Mouse (Mus musculus): ENCODE measurements around the gene Gstt2. TPM values are rescaled to one million over a fixed set of nuclear protein-coding genes. Genes with fewer than 3 reads are reported as not detected.
"Not testable (repeated sequence)": the region's sequence is repeated elsewhere in the genome, so short reads cannot be mapped to it uniquely, and the experiment has no call there.

Gstt2 gene
- polyA plus RNA-seq, 1 experiment, result 21.0 TPM

DNA sequence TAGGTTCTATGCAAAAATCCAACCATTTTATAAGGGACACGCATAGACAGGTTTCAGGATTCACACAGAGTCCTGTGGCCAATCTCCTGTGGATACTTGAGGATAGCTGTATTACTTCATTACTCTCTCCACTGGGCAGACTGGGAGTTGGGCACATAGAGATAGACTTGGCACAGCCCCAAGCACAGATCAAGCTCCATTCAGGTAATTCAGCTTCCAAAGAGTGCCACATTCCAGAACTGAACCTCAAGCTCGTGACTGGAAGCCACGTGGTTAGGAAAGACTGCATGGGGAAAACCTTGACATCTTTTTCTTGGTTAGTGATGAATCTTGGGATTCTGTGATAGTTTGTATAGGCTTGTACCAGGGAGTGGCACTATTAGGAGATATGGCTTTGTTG lies 41.6 kb upstream of the Gstt2 start:
- DNase-seq, result no peak
- Histone ChIP-seq H3K4me3 (replicated peaks; ENCODE audit: insufficient read depth, low read depth, low read length) (no peak overlapping the region), H3K27me3 (ENCODE audit: control insufficient read depth, insufficient read depth, low read length) (no peaks in the 10 kb centered on the region), H3K4me1 (ENCODE audit: control insufficient read depth, insufficient read depth, low read length) (peaks cover under 1% of the 10 kb centered on the region; the same call in 1 of the 2 replicates), H3K27ac (ENCODE audit: insufficient read depth, low read length) (no peak overlapping the region)
- TF ChIP-seq CTCF (IDR thresholded peaks at IDR 0.05; ENCODE audit: borderline replicate concordance, insufficient read depth, low read depth, low read length) (no peak), POLR2A (IDR thresholded peaks at IDR 0.05; ENCODE audit: borderline replicate concordance, insufficient read depth, low read length) (no peak)
- WGBS, result 41% methylated on average over 3 of the region's 3 CpGs

DNA sequence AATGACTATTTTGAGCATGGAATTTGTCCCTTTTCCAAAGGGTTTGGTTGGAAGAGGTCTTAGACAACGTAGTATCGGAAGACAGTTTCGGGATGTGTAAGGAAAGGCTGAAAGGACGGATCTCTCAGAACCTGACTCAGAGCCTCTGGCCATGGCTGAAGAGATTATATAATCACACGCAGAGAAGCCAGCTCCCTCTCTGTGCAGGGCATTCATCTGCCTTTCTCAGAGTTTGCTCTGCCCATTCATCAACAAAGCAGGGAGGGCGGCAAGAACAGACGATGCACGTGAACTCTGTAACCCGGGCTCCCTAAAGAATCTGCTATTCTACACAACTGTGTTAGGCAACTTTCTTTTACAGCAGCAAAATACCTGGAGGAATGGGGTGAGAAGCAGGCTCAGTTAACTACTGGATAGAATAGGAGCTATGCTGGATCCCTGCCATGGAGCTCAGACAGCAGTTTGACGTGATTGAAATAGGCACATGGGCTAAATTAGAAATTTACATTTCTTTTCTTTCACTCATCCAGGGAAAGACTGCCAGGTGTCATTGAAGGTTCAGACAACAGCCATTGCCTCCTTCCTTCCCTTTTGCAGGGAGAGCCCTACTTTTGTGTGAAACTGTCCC lies 36.4 kb upstream of the Gstt2 start:
- Histone ChIP-seq H3K27me3 (ENCODE audit: control insufficient read depth, insufficient read depth, low read length) (no peaks in the 10 kb centered on the region), H3K4me1 (ENCODE audit: control insufficient read depth, insufficient read depth, low read length) (peaks cover 9% of the 10 kb centered on the region; the same call in 1 of the 2 replicates), H3K27ac (ENCODE audit: insufficient read depth, low read length) (peak overlapping the region; percentile 81), H3K4me3 (replicated peaks; ENCODE audit: insufficient read depth, low read depth, low read length) (no peak overlapping the region)
- WGBS, result 3% methylated on average over 10 of the region's 10 CpGs
- no peak for TF ChIP-seq POLR2A (IDR thresholded peaks at IDR 0.05; ENCODE audit: borderline replicate concordance, insufficient read depth, low read length)
- TF ChIP-seq CTCF (IDR thresholded peaks at IDR 0.05; ENCODE audit: borderline replicate concordance, insufficient read depth, low read depth, low read length), result no peak
- peak; percentile 64 to 82 for DNase-seq

DNA sequence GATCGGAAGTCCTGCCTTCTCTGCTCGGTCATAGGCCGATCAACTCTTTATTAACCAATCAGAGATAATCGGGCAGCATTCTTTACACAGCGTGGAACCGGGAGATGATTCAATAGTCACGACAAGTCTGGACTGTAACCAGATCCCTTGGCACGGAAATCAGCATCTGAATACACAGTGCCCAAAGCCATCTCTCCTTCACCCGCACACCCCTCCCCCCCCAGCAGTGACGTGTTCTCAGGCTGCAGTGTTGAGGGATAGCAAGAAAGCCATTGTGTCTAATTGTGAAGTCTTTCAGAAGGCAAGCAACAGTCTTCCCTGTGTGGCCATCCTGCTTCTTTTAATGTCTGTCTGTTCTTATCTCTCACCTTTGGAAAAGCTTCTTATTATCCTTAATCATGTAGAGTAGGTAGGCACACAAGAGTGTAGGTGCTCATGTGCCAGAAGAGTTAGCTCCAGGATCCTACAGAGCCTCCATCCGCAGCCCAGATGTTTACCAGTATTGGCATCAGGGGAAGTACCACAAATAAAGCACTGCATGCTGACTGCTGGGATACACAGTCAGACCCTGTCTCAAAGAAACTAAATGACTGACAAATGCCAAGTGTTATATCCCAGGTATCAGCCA lies 35.8 kb upstream of the Gstt2 start:
- H3K27me3 ChIP-seq (ENCODE audit: control insufficient read depth, insufficient read depth, low read length), result no peaks in the 10 kb centered on the region
- TF ChIP-seq CTCF (IDR thresholded peaks at IDR 0.05; ENCODE audit: borderline replicate concordance, insufficient read depth, low read depth, low read length) (no peak), POLR2A (IDR thresholded peaks at IDR 0.05; ENCODE audit: borderline replicate concordance, insufficient read depth, low read length) (peak; percentile 22; the same call in 1 of the 2 replicates)

DNA sequence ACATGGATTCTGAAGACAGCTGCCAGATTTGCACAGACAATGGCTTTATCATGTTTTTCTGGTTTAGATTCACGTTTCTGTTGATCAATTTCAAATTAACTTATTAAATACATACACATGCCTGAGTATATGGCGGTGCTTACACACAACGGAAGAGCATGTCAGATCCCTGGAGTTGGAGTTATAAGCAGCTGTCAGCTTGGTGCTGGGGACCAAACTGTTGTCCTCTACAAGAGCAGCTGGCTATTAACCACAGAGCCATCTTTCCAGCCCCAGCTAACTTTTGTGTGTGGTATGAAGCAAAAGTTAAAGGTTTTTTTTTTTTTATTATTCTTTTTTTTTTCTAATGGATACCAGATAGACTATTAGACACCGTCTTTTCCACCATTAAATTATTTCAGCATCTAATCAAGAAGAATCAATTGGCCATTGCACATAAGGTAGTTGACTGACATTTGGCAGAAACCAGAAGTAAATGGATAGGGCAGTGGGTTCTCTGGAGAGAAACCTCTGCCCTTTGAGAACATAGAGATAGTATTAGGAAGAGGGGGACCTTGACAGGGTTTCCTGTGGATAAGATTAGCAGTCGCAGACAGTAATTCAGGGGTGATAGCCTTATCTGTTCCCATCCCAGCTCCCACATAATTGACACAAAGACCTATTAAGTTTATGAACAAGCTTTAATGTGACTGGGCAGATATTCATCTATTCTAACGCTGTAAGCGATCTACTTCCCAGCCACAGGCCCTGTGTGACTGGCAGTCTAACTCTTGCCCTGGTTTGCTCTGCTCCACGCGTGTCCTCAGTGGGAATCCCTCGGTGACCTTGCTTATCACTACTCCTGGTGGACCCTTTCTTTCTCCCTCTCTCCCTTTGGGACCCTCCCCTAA lies 35.0 kb upstream of the Gstt2 start:
- 36% methylated on average over 10 of the region's 10 CpGs for WGBS
- H3K27ac ChIP-seq (ENCODE audit: insufficient read depth, low read length), result peak overlapping the region; percentile 87

More for the DNA sequence above, 35.8 kb upstream of the Gstt2 start:
- Histone ChIP-seq H3K4me3 (replicated peaks; ENCODE audit: insufficient read depth, low read depth, low read length) (peak overlapping the region; percentile 79), H3K27ac (ENCODE audit: insufficient read depth, low read length) (peak overlapping the region; percentile 87), H3K4me1 (ENCODE audit: control insufficient read depth, insufficient read depth, low read length) (peaks cover 9% of the 10 kb centered on the region; the same call in 1 of the 2 replicates)
- WGBS, result 1% methylated on average over 11 of the region's 11 CpGs
- peak; percentile 94 to 98 for DNase-seq

DNA sequence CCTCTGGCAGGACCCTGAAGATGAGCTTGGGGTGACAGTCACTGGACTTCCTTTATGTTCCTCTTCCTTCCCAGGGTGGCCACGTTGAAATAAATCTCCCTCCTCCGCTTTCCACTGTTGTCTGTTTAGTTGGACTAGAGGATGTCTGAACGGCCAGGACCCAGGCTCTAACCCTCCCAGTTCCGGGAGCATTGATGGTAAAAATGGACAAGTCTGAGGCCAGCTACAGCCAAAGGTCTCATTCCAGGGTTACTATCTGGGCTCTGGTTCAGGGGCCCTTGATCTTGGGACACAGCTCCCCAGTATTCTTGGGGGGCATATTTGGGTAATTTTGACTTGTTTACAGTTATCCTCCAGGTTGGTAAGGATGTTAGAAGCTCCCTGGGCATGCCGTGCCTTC lies 24.4 kb upstream of the Gstt2 start:
- DNase-seq, result no peak
- Histone ChIP-seq H3K4me3 (replicated peaks; ENCODE audit: insufficient read depth, low read depth, low read length) (no peak overlapping the region), H3K4me1 (ENCODE audit: control insufficient read depth, insufficient read depth, low read length) (peaks cover 9% of the 10 kb centered on the region), H3K27ac (ENCODE audit: insufficient read depth, low read length) (no peak overlapping the region), H3K27me3 (ENCODE audit: control insufficient read depth, insufficient read depth, low read length) (no peaks in the 10 kb centered on the region)
- WGBS, result 43% methylated on average over 5 of the region's 5 CpGs
- no peak for TF ChIP-seq POLR2A (IDR thresholded peaks at IDR 0.05; ENCODE audit: borderline replicate concordance, insufficient read depth, low read length)
- TF ChIP-seq CTCF (IDR thresholded peaks at IDR 0.05; ENCODE audit: borderline replicate concordance, insufficient read depth, low read depth, low read length), result no peak

More for the DNA sequence above, 35.0 kb upstream of the Gstt2 start:
- H3K4me1 ChIP-seq (ENCODE audit: control insufficient read depth, insufficient read depth, low read length), result peaks cover 9% of the 10 kb centered on the region; the same call in 1 of the 2 replicates
- H3K27me3 ChIP-seq (ENCODE audit: control insufficient read depth, insufficient read depth, low read length), result no peaks in the 10 kb centered on the region
- no peak for DNase-seq
- peak; percentile 37; the same call in 1 of the 2 replicates for TF ChIP-seq POLR2A (IDR thresholded peaks at IDR 0.05; ENCODE audit: borderline replicate concordance, insufficient read depth, low read length)
- no peak for TF ChIP-seq CTCF (IDR thresholded peaks at IDR 0.05; ENCODE audit: borderline replicate concordance, insufficient read depth, low read depth, low read length)
- H3K4me3 ChIP-seq (replicated peaks; ENCODE audit: insufficient read depth, low read depth, low read length), result peak overlapping the region; percentile 79

DNA sequence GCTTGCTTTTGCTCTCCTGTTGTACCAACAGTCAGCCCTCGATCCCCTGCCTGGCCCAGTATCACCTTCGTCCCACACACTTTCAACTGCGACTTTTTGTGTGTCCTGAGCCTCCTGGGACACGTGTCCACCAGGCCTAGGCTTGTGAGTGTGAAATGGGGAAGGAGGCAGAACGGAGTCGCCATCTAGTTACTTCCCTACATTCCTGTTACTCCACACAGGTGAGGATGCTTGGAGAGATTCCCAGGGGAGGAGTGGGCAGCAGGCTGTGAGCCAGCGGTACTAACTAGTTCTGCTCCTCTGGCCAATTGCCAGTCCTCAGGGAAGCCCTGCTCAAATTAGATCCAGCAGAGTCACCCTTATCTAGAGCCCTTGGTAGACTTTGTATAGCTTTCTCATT lies 23.5 kb upstream of the Gstt2 start:
- Histone ChIP-seq H3K27ac (ENCODE audit: insufficient read depth, low read length) (no peak overlapping the region; the same call in 1 of the 2 replicates), H3K4me3 (replicated peaks; ENCODE audit: insufficient read depth, low read depth, low read length) (no peak overlapping the region), H3K27me3 (ENCODE audit: control insufficient read depth, insufficient read depth, low read length) (no peaks in the 10 kb centered on the region), H3K4me1 (ENCODE audit: control insufficient read depth, insufficient read depth, low read length) (peaks cover 9% of the 10 kb centered on the region)
- peak; percentile 49 to 55 for DNase-seq
- WGBS, result 25% methylated on average over 7 of the region's 7 CpGs
- TF ChIP-seq POLR2A (IDR thresholded peaks at IDR 0.05; ENCODE audit: borderline replicate concordance, insufficient read depth, low read length) (no peak), CTCF (IDR thresholded peaks at IDR 0.05; ENCODE audit: borderline replicate concordance, insufficient read depth, low read depth, low read length) (no peak)

DNA sequence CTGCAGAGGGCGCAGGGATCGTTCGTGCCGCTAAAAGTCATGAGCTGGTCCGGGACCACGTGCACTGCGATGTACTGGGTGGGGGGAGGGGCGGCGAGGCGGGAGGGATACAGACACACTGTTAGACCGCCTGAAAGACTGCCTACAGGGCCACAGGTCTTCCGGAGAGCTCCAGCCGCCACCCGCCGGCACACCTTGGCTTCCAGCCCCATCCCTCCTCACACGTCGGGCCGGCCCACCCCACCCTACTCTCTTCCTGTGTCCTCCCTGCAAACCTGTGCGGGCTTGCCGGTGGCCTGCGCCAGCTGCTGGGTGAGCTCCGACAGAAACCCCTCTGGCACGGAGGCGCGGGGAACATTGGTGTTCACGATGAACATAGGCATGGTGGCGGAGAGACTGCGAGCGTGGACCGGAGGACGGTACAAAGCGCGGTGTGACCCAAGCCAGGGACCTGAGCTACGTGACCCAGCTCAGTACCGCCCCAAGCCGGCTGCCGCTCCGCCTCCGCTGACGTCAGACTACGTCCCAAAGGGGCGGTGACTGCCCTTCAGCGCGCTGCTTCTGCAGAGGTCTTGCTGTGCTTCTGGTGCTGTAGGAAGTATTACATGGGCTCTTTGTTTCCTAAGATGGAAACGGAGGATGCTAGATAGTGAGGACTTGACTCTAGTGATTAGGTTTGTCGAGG lies 22.7 kb upstream of the Gstt2 start, which contains the start of gene Mif:
Gene Mif (minus strand): TSS at position 455 of the 685 bp plus-strand sequence.
- Histone ChIP-seq H3K27ac (ENCODE audit: insufficient read depth, low read length) (peak within 1 kb of the TSS; percentile 57), H3K4me3 (replicated peaks; ENCODE audit: insufficient read depth, low read depth, low read length) (peak within 1 kb of the TSS; percentile 75)
- not testable (repeated sequence) for H3K4me1 ChIP-seq (ENCODE audit: control insufficient read depth, insufficient read depth, low read length); H3K27me3 ChIP-seq (ENCODE audit: control insufficient read depth, insufficient read depth, low read length)
- WGBS, result under 1% methylated on average over 44 of the region's 46 CpGs
- TF ChIP-seq POLR2A (IDR thresholded peaks at IDR 0.05; ENCODE audit: borderline replicate concordance, insufficient read depth, low read length), result peak; percentile 98
- DNase-seq, result peak; percentile 90 to 91
